Mouse (Mus musculus) splenic B cell, adult 2 months (primary cell): ENCODE measurements around the gene Ralgapa2.

Experiments
- DNase-seq: peaks from one replicate; pipeline ENCODE4 v3.0.0-alpha.2; 2011; ENCODE audit warnings: low read depth, low spot score
- H3K27me3 ChIP-seq: 2 replicates; pipeline ENCODE4 v1.6.1; 2012; ENCODE audit warnings: mild to moderate bottlenecking, low read length, moderate library complexity, mixed read lengths; ENCODE audit not compliant: control insufficient read depth, poor library complexity, insufficient read depth, severe bottlenecking
- H3K36me3 ChIP-seq: 2 replicates; pipeline ENCODE4 v1.6.1; 2012; ENCODE audit warnings: mild to moderate bottlenecking, low read length, moderate library complexity, mixed read lengths; ENCODE audit not compliant: control insufficient read depth, poor library complexity, insufficient read depth, severe bottlenecking

Ralgapa2 gene

GRCm38 (mm10) chr2:146330101-146330500, 182.0 kb downstream of the Ralgapa2 start:
- no peaks in the 10 kb centered on the region for H3K27me3 ChIP-seq
- DNase-seq = no peak
- H3K36me3 ChIP-seq = no peaks in the 10 kb centered on the region

- Histone ChIP-seq H3K27me3 (no peaks in the 10 kb centered on the region), H3K36me3 (no peaks in the 10 kb centered on the region)
- DNase-seq = no peak
Observed at GRCm38 (mm10) chr2:146326654-146327053, 185.5 kb downstream of the Ralgapa2 start.

- Histone ChIP-seq H3K36me3 (no peaks in the 10 kb centered on the region), H3K27me3 (no peaks in the 10 kb centered on the region)
- no peak for DNase-seq
Observed at GRCm38 (mm10) chr2:146324907-146325715, 187.0 kb downstream of the Ralgapa2 start.

GRCm38 (mm10) chr2:146324140-146324906, 187.8 kb downstream of the Ralgapa2 start:
- Histone ChIP-seq H3K36me3 (no peaks in the 10 kb centered on the region), H3K27me3 (no peaks in the 10 kb centered on the region)
- DNase-seq = no peak

- Histone ChIP-seq H3K27me3 (no peaks in the 10 kb centered on the region), H3K36me3 (no peaks in the 10 kb centered on the region)
- DNase-seq = no peak
Observed at GRCm38 (mm10) chr2:146323528-146323927, 188.6 kb downstream of the Ralgapa2 start.

GRCm38 (mm10) chr2:146322770-146323169, 189.4 kb downstream of the Ralgapa2 start:
- Histone ChIP-seq H3K27me3 (no peaks in the 10 kb centered on the region), H3K36me3 (no peaks in the 10 kb centered on the region)
- peak; percentile 31 for DNase-seq

- DNase-seq = no peak
- H3K27me3 ChIP-seq = no peaks in the 10 kb centered on the region
Observed at GRCm38 (mm10) chr2:146322019-146322418, 190.1 kb downstream of the Ralgapa2 start.

GRCm38 (mm10) chr2:146320666-146321065, 191.5 kb downstream of the Ralgapa2 start:
- H3K36me3 ChIP-seq = no peaks in the 10 kb centered on the region
- no peaks in the 10 kb centered on the region for H3K27me3 ChIP-seq
- no peak for DNase-seq

More at GRCm38 (mm10) chr2:146322019-146322418, 190.1 kb downstream of the Ralgapa2 start:
- H3K36me3 ChIP-seq = no peaks in the 10 kb centered on the region

- no peaks in the 10 kb centered on the region for H3K36me3 ChIP-seq
- H3K27me3 ChIP-seq = no peaks in the 10 kb centered on the region
- DNase-seq = no peak
Observed at GRCm38 (mm10) chr2:146314751-146315150, 197.4 kb downstream of the Ralgapa2 start.

GRCm38 (mm10) chr2:146313811-146314210, 198.3 kb downstream of the Ralgapa2 start:
- H3K27me3 ChIP-seq = no peaks in the 10 kb centered on the region
- DNase-seq = no peak

GRCm38 (mm10) chr2:146310760-146311159, 201.4 kb downstream of the Ralgapa2 start:
- DNase-seq = peak; percentile 34
- Histone ChIP-seq H3K36me3 (no peaks in the 10 kb centered on the region), H3K27me3 (no peaks in the 10 kb centered on the region)

More at GRCm38 (mm10) chr2:146313811-146314210, 198.3 kb downstream of the Ralgapa2 start:
- H3K36me3 ChIP-seq = no peaks in the 10 kb centered on the region

- peak; percentile 77 for DNase-seq
- Histone ChIP-seq H3K27me3 (no peaks in the 10 kb centered on the region), H3K36me3 (no peaks in the 10 kb centered on the region)
Observed at GRCm38 (mm10) chr2:146310291-146310690, 201.9 kb downstream of the Ralgapa2 start.

- no peak for DNase-seq
- Histone ChIP-seq H3K27me3 (no peaks in the 10 kb centered on the region), H3K36me3 (no peaks in the 10 kb centered on the region)
Observed at GRCm38 (mm10) chr2:146309413-146309812, 202.7 kb downstream of the Ralgapa2 start.

GRCm38 (mm10) chr2:146307060-146307459, 205.1 kb downstream of the Ralgapa2 start:
- H3K36me3 ChIP-seq = no peaks in the 10 kb centered on the region
- no peak for DNase-seq

GRCm38 (mm10) chr2:146302094-146302699, 209.9 kb downstream of the Ralgapa2 start:
- no peaks in the 10 kb centered on the region for H3K36me3 ChIP-seq
- H3K27me3 ChIP-seq = no peaks in the 10 kb centered on the region
- peak; percentile 16 for DNase-seq

More at GRCm38 (mm10) chr2:146307060-146307459, 205.1 kb downstream of the Ralgapa2 start:
- no peaks in the 10 kb centered on the region for H3K27me3 ChIP-seq
